Mouse (Mus musculus) testis, adult 2 months (tissue): ENCODE measurements around the gene Rfx7.

Experiments used
- CTCF ChIP-seq: fragments of 200-500 bp; IDR thresholded peaks from 2 replicates; pipeline ENCODE4 v1.5.1; 2012; ENCODE audit warnings: low read depth, mild to moderate bottlenecking, inconsistent platforms, low read length, moderate library complexity; ENCODE audit not compliant: control insufficient read depth, insufficient read depth, insufficient replicate concordance
- POLR2A ChIP-seq: fragments of 200-500 bp; IDR thresholded peaks from 2 replicates; pipeline ENCODE4 v1.6.1; 2012; ENCODE audit warnings: low read depth, mild to moderate bottlenecking, inconsistent platforms, low read length, moderate library complexity; ENCODE audit not compliant: control insufficient read depth

DNA sequence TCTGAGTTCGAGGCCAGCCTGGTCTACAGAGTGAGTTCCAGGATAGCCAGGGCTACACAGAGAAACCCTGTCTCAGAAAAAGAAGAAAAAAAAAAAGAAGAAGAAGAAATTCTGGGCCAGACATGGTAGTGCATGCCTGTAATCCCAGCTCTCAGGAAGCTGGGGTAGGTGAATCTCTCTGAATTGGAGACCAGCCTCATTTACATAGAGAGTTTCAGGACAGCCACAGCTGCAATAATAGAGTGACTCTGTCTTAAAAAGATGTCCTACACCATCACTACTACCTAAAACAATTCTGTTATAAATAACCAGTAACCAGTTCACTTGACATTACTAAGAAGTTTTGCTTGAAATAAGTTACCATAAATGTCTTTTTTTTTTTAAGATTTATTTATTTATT, 58.8 kb downstream of the Rfx7 start:
- TF ChIP-seq POLR2A (no peak), CTCF (no peak)
